Mouse (Mus musculus) cortical plate, adult 2 months (tissue): ENCODE data around the gene Arhgap9.

ENCODE experiments used
- CTCF ChIP-seq: fragments of 200-500 bp; IDR thresholded peaks from 2 replicates; pipeline ENCODE4 v1.5.1; 2011; ENCODE audit warnings: mild to moderate bottlenecking, control low read depth, low read length; ENCODE audit not compliant: insufficient read depth; ENCODE audit errors: extremely low read depth
- POLR2A ChIP-seq: fragments of 200-500 bp; IDR thresholded peaks from 2 replicates; pipeline ENCODE4 v1.6.1; 2011; ENCODE audit warnings: mild to moderate bottlenecking, low read length, control low read depth; ENCODE audit not compliant: insufficient read depth; ENCODE audit errors: extremely low read depth

DNA sequence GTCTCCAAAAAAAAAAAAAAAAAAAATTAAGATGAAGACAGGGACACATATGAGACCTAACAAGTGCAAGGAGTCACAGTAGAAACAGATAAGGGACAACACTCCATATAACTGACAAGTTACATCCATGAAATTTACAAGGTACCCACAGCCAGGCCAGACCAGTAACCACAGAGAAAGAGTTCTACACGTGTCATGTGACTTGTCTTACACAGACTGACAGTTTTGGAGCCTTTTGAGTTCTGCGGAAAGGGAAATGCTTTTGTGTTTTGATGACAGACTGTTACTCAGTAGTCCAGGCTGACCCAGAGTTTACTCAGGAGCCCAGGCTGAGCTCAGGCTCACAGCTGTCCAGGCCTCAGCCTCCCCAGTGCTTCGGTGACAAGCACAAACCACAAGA, 21.3 kb downstream of the Arhgap9 start:
- TF ChIP-seq CTCF (no peak), POLR2A (no peak)
